Comparison of ENCODE assay signal across 12 mouse cellular contexts in genomic region chr13:4645248-4645647, GRCm38 (mm10).
"Had no signal": no experiment of that assay in that cellular context is flagged by ENCODE, and none has a peak within 500 bp of the region (broad histone marks: within the 10 kb centered on the region; RNA-seq: fewer than 3 reads in every experiment).

No protein-coding gene starts in this region.

- DNase-seq: retina, postnatal 1 day; right cerebral cortex, adult 18-20 months; right cerebral cortex, postnatal 14 days; right cerebral cortex, postnatal 25 days; right cerebral cortex, postnatal 4 days; spleen, adult 18-20 months; thymus, adult 18-20 months; thymus, adult 2 months; thymus, postnatal 14 days; thymus, postnatal 25 days; thymus, postnatal 36 days; thymus, postnatal 4 days had no signal
